ENCODE assay signal across 10 mouse cellular contexts in genomic region chr4:152447731-152448665, GRCm38 (mm10). TPM values are rescaled to one million over a fixed set of nuclear protein-coding genes. Genes with fewer than 3 reads are reported as not detected.
DNase-seq lines count a peak whose midpoint lies in the region; ATAC-seq and TF ChIP-seq lines count a peak whose summit lies in the region.
"Had no signal": no experiment of that assay in that cellular context is flagged by ENCODE, and none has a peak within 500 bp of the region (broad histone marks: within the 10 kb centered on the region; RNA-seq: fewer than 3 reads in every experiment).

No protein-coding gene starts in this region.

- WGBS in macrophage (ENCODE audit: missing documents): 13% methylated on average over 21 of the region's 22 CpGs
- WGBS in kidney, embryonic 14.5 days: 83% methylated on average over 22 of the region's 22 CpGs

- no peaks in the 10 kb centered on the region for H3K27me3 ChIP-seq in kidney, embryonic 14.5 days (ENCODE audit: control insufficient read depth, insufficient read depth, low read length)
- H3K27me3 ChIP-seq: hindbrain, embryonic 13.5 days had no signal

- no peak for TF ChIP-seq CTCF in bone marrow macrophage, adult 2 months (IDR thresholded peaks at IDR 0.05; ENCODE audit: low read depth, low read length)

- H3K9ac ChIP-seq in kidney, embryonic 14.5 days (ENCODE audit: low read depth, low read length): no peak overlapping the region
- H3K9ac ChIP-seq: hindbrain, embryonic 13.5 days had no signal

- H3K9me3 ChIP-seq in kidney, embryonic 14.5 days (ENCODE audit: control insufficient read depth, low read length): no peaks in the 10 kb centered on the region
- H3K9me3 ChIP-seq: hindbrain, embryonic 13.5 days had no signal

- peak; percentile 69 for ATAC-seq in frontal cortex, adult (ENCODE audit: low TSS enrichment)
- no peak for ATAC-seq in kidney, embryonic 14.5 days (ENCODE audit: low FRiP score, low TSS enrichment)

- no peak for DNase-seq in frontal cortex, postnatal 10 days (ENCODE audit: low spot score in 2 of 2)
- DNase-seq in 3134 (ENCODE audit: extremely low read depth, insufficient read length, low spot score): peak; percentile 89
- no peak for DNase-seq in ovary, postnatal 14 days (ENCODE audit: low spot score)
- no peak for DNase-seq in kidney, postnatal 36 days
- DNase-seq: adrenal gland, adult 8-10 months had no signal

- peak overlapping the region; percentile 90 for H3K27ac ChIP-seq in bone marrow macrophage, adult 2 months (ENCODE audit: insufficient read depth, low read depth, low read length)
- peak overlapping the region; percentile 96 for H3K27ac ChIP-seq in macrophage
- H3K27ac ChIP-seq in kidney, embryonic 14.5 days (ENCODE audit: low read depth, low read length): no peak overlapping the region
- H3K27ac ChIP-seq: hindbrain, embryonic 13.5 days had no signal

- peaks cover 20% of the 10 kb centered on the region for H3K4me1 ChIP-seq in bone marrow macrophage, adult 2 months (ENCODE audit: control insufficient read depth, insufficient read depth, low read length)
- no peaks in the 10 kb centered on the region for H3K4me1 ChIP-seq in kidney, embryonic 14.5 days (ENCODE audit: control insufficient read depth, insufficient read depth, low read length)

- peak overlapping the region; percentile 84 for H3K4me3 ChIP-seq in bone marrow macrophage, adult 2 months (ENCODE audit: insufficient read depth, low read length)
- peak overlapping the region; percentile 88 for H3K4me3 ChIP-seq in macrophage (ENCODE audit: inconsistent target)
- no peak overlapping the region for H3K4me3 ChIP-seq in kidney, embryonic 14.5 days (ENCODE audit: low read length)
- H3K4me3 ChIP-seq: hindbrain, embryonic 13.5 days had no signal

- 0 out of 2 replicates have a peak, but pooled peaks cover 5% of the 10 kb centered on the region for H3K36me3 ChIP-seq in macrophage (ENCODE audit: inconsistent target)
- no peaks in the 10 kb centered on the region for H3K36me3 ChIP-seq in kidney, embryonic 14.5 days (ENCODE audit: control insufficient read depth, insufficient read depth, low read length)
- H3K36me3 ChIP-seq: hindbrain, embryonic 13.5 days had no signal

- peaks cover 54% of the 10 kb centered on the region for H3K79me2 ChIP-seq in macrophage (ENCODE audit: inconsistent target)

- TF ChIP-seq POLR2A in bone marrow macrophage, adult 2 months (IDR thresholded peaks at IDR 0.05; ENCODE audit: borderline replicate concordance, low read depth, low read length): no peak

- no peak overlapping the region for H3K4me2 ChIP-seq in kidney, embryonic 14.5 days (replicated peaks; ENCODE audit: low read depth, low read length)
- H3K4me2 ChIP-seq: hindbrain, embryonic 13.5 days had no signal

RNA-seq across cellular contexts. Expression of gene Nphp4, which starts 28.5 kb away (rescaled TPM):
- 1.4 and 1.6 TPM in 2 replicates for polyA plus RNA-seq in bone marrow macrophage, adult 2 months (2012; ENCODE audit: insufficient read depth, insufficient read length, missing spikeins)
- 1 to 10 TPM in 17 of 26 experiments, under 1 TPM in 7, not detected in 2; 0.36 to 4.8 (median 1.2) TPM for total RNA-seq in macrophage (2018; cell fraction: chromatin; rRNA removed)
- under 1 TPM; 0.09 to 0.50 (median 0.22) TPM for total RNA-seq in macrophage (2018; cell fraction: cytosol; rRNA removed)
- 1 to 10 TPM in 11 of 26 experiments, under 1 TPM in 13, not detected in 2; 0.10 to 2.8 (median 0.61) TPM for total RNA-seq in macrophage (2018; cell fraction: nucleus; rRNA removed)
- polyA plus RNA-seq in macrophage (2018): 0.18 to 0.72 TPM (median 0.33 TPM) in 3 replicates
- 3.3 and 3.7 TPM in 2 replicates for polyA plus RNA-seq in kidney, embryonic 14.5 days (2014; fragmentation: Nextera tagmentation; extraction: Ambion mirVana)

RNA-seq across cellular contexts. Expression of gene Kcnab2, which starts 29.7 kb away (rescaled TPM):
- 68.8 and 85.3 TPM in 2 replicates for polyA plus RNA-seq in bone marrow macrophage, adult 2 months (2012; ENCODE audit: insufficient read depth, insufficient read length, missing spikeins)
- 100 to 1,000 TPM in 3 of 26 experiments, 10 to 100 TPM in 21, 1 to 10 TPM in 2; 4.1 to 190 (median 45.8) TPM for total RNA-seq in macrophage (2018; cell fraction: chromatin; rRNA removed)
- total RNA-seq in macrophage (2018; cell fraction: cytosol; rRNA removed): 10 to 100 TPM; 40.2 to 99.6 (median 66.5) TPM
- 10 to 100 TPM in 25 of 26 experiments, 1 to 10 TPM in 1; 9.5 to 94.8 (median 40.5) TPM for total RNA-seq in macrophage (2018; cell fraction: nucleus; rRNA removed)
- 42.9 to 182 TPM (median 93.6 TPM) in 3 replicates for polyA plus RNA-seq in macrophage (2018)
- 3.4 and 5.3 TPM in 2 replicates for polyA plus RNA-seq in kidney, embryonic 14.5 days (2014; fragmentation: Nextera tagmentation; extraction: Ambion mirVana)
